Mouse (Mus musculus) embryonic facial prominence, embryonic 11.5 days (tissue): ENCODE results near the gene Atf4. TPM values are rescaled to one million over a fixed set of nuclear protein-coding genes. Genes with fewer than 3 reads are reported as not detected.

Experiments used
- ATAC-seq: fragments of 200-750 bp; cut with Nextera tagmentation; replicated peaks from 2 replicates; pipeline ENCODE4 v1.8.0; 2017; ENCODE audit warnings: low read depth; ENCODE audit not compliant: insufficient number of reproducible peaks, low FRiP score, low TSS enrichment
- DNase-seq: peaks from one replicate; pipeline ENCODE4 v3.0.0-alpha.2; 2015; ENCODE audit warnings: low spot score
- H3K27ac ChIP-seq: fragments of 300-500 bp; sonication (generic); replicated peaks from 2 replicates; pipeline ENCODE4 v1.5.1; 2014; ENCODE audit warnings: mild to moderate bottlenecking, low read depth, low read length, control low read depth
- H3K27me3 ChIP-seq: fragments of 300-500 bp; sonication (generic); 2 replicates; pipeline ENCODE4 v1.6.1; 2014; ENCODE audit warnings: mild to moderate bottlenecking, low read length, moderate library complexity, mixed read lengths; ENCODE audit not compliant: control insufficient read depth, insufficient read depth
- H3K36me3 ChIP-seq: fragments of 300-500 bp; sonication (generic); replicated peaks from 2 replicates; pipeline ENCODE4 v1.6.1; 2014; ENCODE audit warnings: low read depth, mild to moderate bottlenecking, low read length, moderate library complexity, mixed read lengths; ENCODE audit not compliant: control insufficient read depth, insufficient read depth
- H3K4me1 ChIP-seq: fragments of 300-500 bp; sonication (generic); 2 replicates; pipeline ENCODE4 v1.6.1; 2014; ENCODE audit warnings: low read length, mixed read lengths; ENCODE audit not compliant: control insufficient read depth, insufficient read depth
- H3K4me2 ChIP-seq: fragments of 300-500 bp; sonication (generic); 2 replicates; pipeline ENCODE4 v1.6.1; 2014; ENCODE audit warnings: low read depth, mild to moderate bottlenecking, control low read depth, low read length, moderate library complexity
- H3K4me3 ChIP-seq: fragments of 300-500 bp; sonication (generic); 2 replicates; pipeline ENCODE4 v1.5.1; 2014; ENCODE audit warnings: low read depth, low read length, control low read depth
- H3K9ac ChIP-seq: fragments of 300-500 bp; sonication (generic); replicated peaks from 2 replicates; pipeline ENCODE4 v1.6.1; 2014; ENCODE audit warnings: mild to moderate bottlenecking, control low read depth, low read length
- H3K9me3 ChIP-seq: fragments of 300-500 bp; sonication (generic); replicated peaks from 2 replicates; pipeline ENCODE4 v1.6.1; 2016; ENCODE audit warnings: mild to moderate bottlenecking, low read length, inconsistent platforms, mixed read lengths; ENCODE audit not compliant: control insufficient read depth
- WGBS: fragments of 180-500 bp; shearing (Covaris S2); extraction: QIAGEN DNeasy Blood & Tissue Kit; methylation state at CpG from one replicate; pipeline ENCODE4 v1.1.7; 2014; 5-methylcytosine and 5-hydroxymethylcytosine counted together
- polyA plus RNA-seq: library from polyadenylated mRNA; unstranded; fragments of >200 nt; fragmentation: Nextera tagmentation; extraction: Ambion mirVana; gene quantifications from 2 replicates; pipeline ENCODE4 v1.2.1, GENCODE M21; 2014

Gene Atf4
- polyA plus RNA-seq, 1 experiment from 2014 or later, result 123 TPM

- Histone ChIP-seq H3K4me1 (no peaks in the 10 kb centered on the region; the same call in 1 of the 2 replicates), H3K4me2 (no peak overlapping the region), H3K9me3 (no peaks in the 10 kb centered on the region), H3K4me3 (no peak overlapping the region), H3K9ac (no peak overlapping the region), H3K27me3 (no peaks in the 10 kb centered on the region), H3K27ac (no peak overlapping the region), H3K36me3 (peaks cover 5% of the 10 kb centered on the region)
- DNase-seq (peak; percentile 89), ATAC-seq (no peak)
- WGBS, result 16% methylated on average over 3 of the region's 3 CpGs
Measured at GRCm38 (mm10) chr15:80260677-80261076, 5.7 kb downstream of the Atf4 start.

- no peaks in the 10 kb centered on the region; the same call in 1 of the 2 replicates for H3K4me1 ChIP-seq
- no peaks in the 10 kb centered on the region for H3K9me3 ChIP-seq
- no peak for ATAC-seq
- 84% methylated on average over 7 of the region's 7 CpGs for WGBS
- H3K4me2 ChIP-seq, result no peak overlapping the region
- H3K27ac ChIP-seq, result no peak overlapping the region
- no peaks in the 10 kb centered on the region for H3K27me3 ChIP-seq
- H3K9ac ChIP-seq, result no peak overlapping the region
- no peak for DNase-seq
- no peak overlapping the region for H3K4me3 ChIP-seq
- H3K36me3 ChIP-seq, result peaks cover 5% of the 10 kb centered on the region
Measured at GRCm38 (mm10) chr15:80261100-80261499, 6.1 kb downstream of the Atf4 start.

GRCm38 (mm10) chr15:80263610-80264575, 8.9 kb downstream of the Atf4 start, which contains the start of gene Rps19bp1:
Gene Rps19bp1, minus strand, starts transcription at chr15:80264315.
- Histone ChIP-seq H3K36me3 (no peaks in the 10 kb centered on the region), H3K9ac (peak within 1 kb of the TSS; percentile 78), H3K27ac (no peak within 1 kb of the TSS), H3K4me1 (no peaks in the 10 kb centered on the region), H3K27me3 (no peaks in the 10 kb centered on the region), H3K4me2 (peak within 1 kb of the TSS; percentile 71), H3K4me3 (peak within 1 kb of the TSS; percentile 74), H3K9me3 (no peaks in the 10 kb centered on the region)
- ATAC-seq (peak; percentile 77), DNase-seq (peak; percentile 94)
- WGBS, result 2% methylated on average over 66 of the region's 66 CpGs

- Histone ChIP-seq H3K4me3 (no peak overlapping the region), H3K27ac (no peak overlapping the region), H3K36me3 (no peaks in the 10 kb centered on the region), H3K9ac (no peak overlapping the region), H3K4me1 (no peaks in the 10 kb centered on the region), H3K4me2 (no peak overlapping the region), H3K27me3 (no peaks in the 10 kb centered on the region), H3K9me3 (no peaks in the 10 kb centered on the region; the same call in 1 of the 2 replicates)
- 0% methylated on average over 2 of the region's 2 CpGs for WGBS
- ATAC-seq (no peak), DNase-seq (peak; percentile 88)
Measured at GRCm38 (mm10) chr15:80266281-80266680, 11.3 kb downstream of the Atf4 start.

GRCm38 (mm10) chr15:80271858-80272396, 16.9 kb downstream of the Atf4 start:
- H3K4me3 ChIP-seq, result no peak overlapping the region
- H3K9ac ChIP-seq, result no peak overlapping the region
- no peak overlapping the region for H3K27ac ChIP-seq
- H3K27me3 ChIP-seq, result no peaks in the 10 kb centered on the region
- ATAC-seq, result no peak
- no peaks in the 10 kb centered on the region for H3K36me3 ChIP-seq
- WGBS, result 71% methylated on average over 3 of the region's 3 CpGs
- H3K4me1 ChIP-seq, result no peaks in the 10 kb centered on the region
- H3K4me2 ChIP-seq, result no peak overlapping the region
- H3K9me3 ChIP-seq, result no peaks in the 10 kb centered on the region; the same call in 1 of the 2 replicates
- DNase-seq, result no peak

GRCm38 (mm10) chr15:80277107-80277506, 22.1 kb downstream of the Atf4 start:
- H3K4me1 ChIP-seq, result no peaks in the 10 kb centered on the region
- no peaks in the 10 kb centered on the region for H3K27me3 ChIP-seq
- no peak overlapping the region for H3K4me3 ChIP-seq
- ATAC-seq (no peak), DNase-seq (no peak)
- WGBS, result 48% methylated on average over 9 of the region's 9 CpGs
- H3K9ac ChIP-seq, result no peak overlapping the region
- no peak overlapping the region for H3K4me2 ChIP-seq
- no peaks in the 10 kb centered on the region for H3K36me3 ChIP-seq
- no peak overlapping the region for H3K27ac ChIP-seq
- no peaks in the 10 kb centered on the region for H3K9me3 ChIP-seq

GRCm38 (mm10) chr15:80277625-80278024, 22.6 kb downstream of the Atf4 start:
- no peaks in the 10 kb centered on the region for H3K4me1 ChIP-seq
- H3K4me2 ChIP-seq, result no peak overlapping the region
- no peaks in the 10 kb centered on the region for H3K36me3 ChIP-seq
- H3K9ac ChIP-seq, result no peak overlapping the region
- ATAC-seq (no peak), DNase-seq (peak; percentile 89)
- WGBS, result under 1% methylated on average over 6 of the region's 6 CpGs
- H3K27me3 ChIP-seq, result no peaks in the 10 kb centered on the region
- no peak overlapping the region for H3K27ac ChIP-seq
- no peaks in the 10 kb centered on the region for H3K9me3 ChIP-seq
- no peak overlapping the region for H3K4me3 ChIP-seq
